Mouse (Mus musculus): ENCODE data around the gene Zfp94.
A peak's percentile ranks its signal among the peaks of the same experiment; 100 is the strongest.

Gene Zfp94

DNA sequence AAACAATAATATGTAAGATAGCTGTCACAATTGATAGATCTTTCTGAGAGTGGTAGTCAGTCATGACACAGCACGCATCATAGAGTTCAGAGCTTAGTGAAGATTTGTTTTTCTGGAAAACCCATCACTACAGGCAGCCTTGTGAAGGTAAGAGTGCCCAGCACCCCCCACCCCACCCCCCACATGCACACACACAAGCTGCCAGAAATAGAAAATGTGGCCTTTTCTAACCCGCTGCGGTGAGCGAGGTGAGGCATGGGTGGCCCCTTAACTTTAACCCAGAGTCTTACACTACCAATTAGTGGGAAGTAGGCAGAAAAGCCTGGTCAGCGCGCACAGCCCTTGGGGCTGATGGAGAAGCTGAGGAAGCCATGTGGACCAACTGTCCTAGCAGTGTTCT, 45.3 kb downstream of the Zfp94 start:
- no peak for DNase-seq

DNA sequence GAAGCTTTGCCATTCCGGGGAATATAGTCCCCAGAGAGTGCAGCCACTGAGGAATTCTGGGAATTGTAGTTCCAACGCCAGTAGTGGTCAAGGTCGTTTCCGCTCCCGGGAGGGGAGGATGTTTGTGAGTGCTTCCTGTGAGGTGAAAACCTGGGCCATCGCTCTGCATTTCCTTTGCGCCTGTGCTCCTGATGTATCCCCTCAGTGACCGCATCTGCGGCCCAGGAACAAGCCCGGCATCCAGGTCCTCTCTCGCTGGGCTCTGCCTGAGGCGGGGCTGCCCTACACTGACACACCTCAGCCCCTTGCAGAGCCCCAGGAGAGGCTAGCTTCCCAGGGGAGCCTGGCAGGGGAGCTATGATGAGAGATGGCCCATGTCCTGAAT, 46.2 kb downstream of the Zfp94 start, which contains the start of gene Zfp93:
Gene Zfp93 (plus strand): TSS at position 133 of the 385 bp plus-strand sequence.
- peak; percentile 94 for DNase-seq

DNA sequence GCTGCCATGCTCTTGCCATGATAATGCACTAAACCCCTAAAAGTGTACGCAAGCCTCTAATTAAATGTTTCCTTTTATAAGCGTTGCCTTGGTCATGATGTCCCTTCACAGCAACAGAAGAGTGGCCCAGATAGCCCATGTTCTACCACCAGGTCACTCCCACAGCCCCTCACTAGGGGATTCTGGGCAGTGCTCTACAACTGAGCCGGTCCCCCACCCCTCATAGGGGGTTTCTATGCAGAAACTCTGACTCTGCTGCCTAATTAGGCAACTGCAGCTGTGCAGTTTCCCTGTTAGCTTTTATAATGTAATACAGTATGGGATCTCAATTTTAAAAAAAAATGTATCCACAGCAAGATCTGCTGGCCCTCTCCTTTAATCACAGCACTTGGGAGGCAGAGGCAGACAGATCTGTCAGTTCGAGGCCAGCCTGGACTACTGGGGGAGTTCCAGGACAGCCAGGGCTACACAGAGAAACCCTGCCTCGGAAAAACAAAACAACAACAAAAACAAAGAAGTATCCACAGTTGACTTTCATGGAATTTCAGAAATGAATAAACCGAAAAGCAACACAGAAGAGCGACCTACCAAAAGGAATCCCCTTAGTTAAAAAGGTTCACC, 46.7 kb downstream of the Zfp94 start:
- DNase-seq = no peak

DNA sequence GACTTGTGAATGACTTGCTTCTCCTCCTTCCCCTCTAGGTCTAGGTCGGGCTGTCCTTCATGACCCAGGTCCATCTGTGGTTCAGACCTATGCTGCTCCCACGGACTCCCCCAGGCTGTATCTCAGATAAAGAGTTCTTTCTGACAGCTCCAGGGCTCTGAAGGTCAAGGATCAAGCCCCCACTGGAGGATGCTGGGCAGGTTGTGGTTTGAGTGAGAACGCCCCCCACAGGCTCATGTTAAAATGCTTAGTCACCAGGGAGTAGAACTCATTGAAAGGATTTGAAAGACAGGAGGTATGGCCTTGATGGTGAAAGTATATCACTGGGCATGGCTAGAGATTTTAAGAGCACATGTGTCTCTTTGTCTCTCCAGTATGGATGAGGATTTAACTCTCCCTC, 47.2 kb downstream of the Zfp94 start:
- no peak for DNase-seq

DNA sequence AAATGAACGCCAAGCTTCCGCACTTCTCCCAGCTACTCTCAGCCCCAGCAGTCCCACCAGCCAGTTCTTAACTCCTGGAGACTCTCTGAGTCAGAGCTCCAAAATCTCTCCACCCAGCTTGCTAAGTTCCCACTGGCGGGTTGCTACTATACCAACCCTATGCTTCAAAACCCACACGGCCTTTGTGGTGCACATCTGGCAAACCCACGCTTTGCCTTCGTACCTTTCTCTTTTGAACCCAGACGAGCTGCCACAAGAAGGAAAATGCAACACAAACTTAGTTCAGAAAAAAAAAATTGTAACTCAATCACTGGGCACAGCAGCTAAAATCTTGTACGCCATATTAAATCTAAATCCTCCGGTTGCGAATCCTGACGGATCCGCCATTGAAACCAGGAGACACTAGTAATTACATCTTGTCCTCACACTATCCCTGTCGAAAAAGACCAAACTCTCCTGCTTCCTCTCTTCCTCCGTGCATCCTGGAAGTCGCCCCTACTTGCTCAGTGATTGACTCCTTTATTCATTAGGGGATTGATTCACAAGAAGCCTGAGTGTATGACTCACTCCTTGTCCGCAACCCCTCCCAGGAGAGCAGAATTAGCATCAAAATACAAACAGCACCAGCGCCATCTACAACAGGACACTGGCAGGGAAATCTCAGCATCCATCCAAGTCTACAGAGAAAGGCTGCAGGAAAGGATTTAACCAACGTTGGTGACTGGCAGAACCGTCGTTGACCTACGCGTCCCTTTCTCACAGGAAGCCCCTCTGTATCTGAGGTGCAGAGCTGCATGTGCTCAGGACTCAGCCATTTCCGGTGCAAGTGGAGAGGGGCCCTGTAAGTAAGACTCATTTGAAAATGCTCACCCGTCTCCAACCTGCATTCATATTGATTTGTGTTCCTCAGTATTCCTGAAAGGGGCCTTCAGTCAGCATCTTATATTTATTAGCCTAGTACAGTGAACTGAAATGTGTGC, 48.0 kb downstream of the Zfp94 start:
- no peak for DNase-seq

DNA sequence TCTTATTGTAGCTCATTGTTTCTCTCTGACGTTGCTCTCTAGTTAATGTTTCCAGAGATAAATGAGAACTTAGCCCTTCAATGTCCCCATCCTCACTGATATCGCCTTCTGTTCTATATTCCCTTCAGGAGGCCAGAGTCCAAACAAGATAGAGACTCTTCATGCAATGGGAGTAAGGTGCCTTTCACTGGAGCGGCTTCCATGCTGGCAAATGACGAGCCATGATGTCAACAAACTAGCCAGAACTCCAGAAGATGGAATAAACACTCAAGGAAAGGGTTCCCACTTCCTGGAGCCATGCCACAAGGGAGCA, 56.5 kb downstream of the Zfp94 start:
- DNase-seq = no peak

DNA sequence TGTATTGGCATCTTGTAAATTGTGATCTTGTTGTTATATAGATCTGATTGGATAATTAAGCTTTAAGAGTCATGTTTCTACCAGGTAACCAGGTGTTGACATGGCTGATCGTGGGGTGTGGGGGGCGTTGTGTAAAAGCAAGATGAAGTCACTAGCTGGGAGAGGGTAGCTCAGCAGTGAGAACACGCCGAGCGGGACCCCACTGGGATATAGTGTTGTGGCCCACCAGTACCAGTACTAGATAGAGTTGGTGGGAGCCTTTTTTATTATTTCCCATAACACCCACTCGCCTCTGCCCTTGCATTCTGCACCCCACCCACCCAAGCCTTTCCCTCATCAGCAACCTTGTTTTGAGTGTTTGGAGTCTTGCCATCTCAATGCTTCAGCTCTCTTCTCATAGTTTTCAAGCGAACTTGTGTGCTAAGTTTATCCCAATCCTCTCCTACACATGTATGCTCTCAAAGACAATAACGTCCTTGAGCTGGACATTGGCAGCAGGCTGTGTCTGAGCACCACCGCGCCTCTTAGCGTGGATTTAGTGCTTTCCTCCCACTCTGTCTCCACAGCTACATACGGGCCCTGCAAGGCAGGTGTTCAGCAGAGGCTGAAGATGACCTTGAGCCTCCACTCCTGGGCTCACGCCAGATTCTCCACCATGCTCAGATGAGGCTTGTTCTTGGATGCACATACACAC, 57.0 kb downstream of the Zfp94 start:
- no peak for DNase-seq

DNA sequence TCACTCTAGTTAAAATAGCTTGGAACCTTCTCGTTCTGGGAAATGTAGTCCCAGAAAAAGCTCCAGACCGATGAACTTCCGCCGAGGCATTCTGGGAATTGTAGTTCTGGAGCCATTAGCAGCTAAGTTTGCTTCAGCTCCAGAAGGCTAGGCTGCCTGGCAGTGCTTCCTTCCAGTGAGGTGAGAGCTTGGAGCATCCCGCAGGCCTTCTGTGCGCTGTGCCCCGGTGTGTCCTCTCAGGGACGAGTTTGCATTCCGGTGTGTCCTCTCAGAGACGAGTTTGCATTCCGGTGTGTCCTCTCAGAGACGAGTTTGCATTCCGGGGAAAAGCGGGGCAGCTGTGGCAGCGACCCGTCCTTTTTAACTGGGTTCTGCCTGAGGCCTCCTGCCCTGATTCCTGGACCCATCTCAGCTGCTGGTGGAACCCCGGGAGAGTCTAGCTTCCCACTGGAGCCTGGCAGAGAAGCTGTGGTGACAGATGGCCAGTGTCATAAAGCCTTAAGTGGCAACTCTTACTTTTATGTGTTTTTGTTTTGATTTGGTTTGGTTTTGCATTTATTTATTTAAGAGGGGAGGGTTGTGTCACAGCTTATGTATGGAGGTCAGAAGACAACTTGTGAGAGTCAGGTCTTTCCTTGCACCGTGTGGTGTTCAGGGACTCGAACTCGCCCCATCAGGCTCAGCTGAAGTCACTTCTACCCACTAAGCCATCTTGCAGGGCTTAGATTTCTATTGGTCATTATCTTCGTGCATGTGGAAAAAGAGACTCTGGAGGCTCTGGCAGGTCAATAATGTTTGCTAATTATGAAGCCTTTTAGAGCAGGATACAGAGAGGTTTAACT, 61.6 kb downstream of the Zfp94 start, which contains the start of gene Zfp108:
Gene Zfp108 (plus strand): TSS at position 162 of the 842 bp plus-strand sequence.
- DNase-seq = peak; percentile 93

DNA sequence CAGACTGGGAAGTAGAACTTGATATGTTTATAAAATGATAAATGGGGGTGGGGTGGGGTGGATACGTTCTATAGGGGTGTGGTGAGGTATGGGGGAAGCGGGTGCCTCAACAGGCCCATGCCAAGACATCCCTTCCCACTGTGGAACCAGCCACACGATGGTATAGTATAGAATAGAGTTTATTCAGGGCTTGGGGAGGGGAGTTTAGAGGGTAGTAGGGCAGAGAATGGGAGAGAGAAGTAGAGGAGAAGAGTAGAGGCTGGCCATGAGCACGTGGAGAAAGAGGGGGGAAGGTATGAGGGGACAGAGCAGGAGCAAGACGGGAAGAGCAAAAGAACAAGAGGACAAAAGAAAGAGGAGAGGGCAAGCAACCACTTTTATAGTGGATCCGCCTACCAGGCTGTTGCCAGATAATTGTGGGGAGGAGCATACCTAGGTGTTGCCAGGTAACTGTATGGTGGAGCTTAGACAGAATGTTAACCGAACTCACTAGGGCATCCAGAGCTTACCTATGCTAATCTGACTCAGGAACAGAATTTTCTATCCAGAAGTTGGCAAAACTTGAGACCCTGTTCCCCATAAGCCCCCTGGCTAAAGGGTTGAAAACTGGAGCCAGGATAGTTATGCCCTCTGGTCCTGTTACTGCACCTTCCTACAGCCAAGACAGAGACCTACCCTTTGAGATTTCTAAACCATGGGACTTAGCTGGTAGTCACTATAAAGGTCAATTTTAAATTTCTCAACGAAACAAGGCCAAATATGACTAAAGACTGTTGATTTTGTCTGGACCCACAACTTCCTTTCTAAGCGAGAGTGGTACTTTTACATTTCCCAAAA, 62.5 kb downstream of the Zfp94 start:
- DNase-seq = no peak
